Mouse (Mus musculus): ENCODE results near the gene Gng8.

DNA sequence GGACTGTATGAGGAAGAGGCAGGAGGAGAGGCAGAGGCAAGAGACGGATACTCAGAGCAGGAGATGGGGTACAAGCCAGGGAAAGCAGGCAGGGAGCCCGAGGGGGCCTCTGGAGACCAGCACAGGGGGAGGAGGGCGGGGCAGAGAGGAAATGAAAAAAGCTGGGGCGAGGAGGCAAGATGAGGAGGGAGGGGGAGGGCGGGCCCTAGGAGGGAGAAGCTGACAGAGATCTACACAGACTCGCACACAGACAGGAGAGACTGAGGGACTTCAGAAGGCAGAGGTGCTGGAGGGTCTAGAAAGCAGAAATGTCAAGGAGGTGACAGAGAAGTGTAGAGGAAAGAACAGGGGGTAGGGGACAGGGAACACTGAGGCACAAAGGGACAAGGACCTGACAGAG lies 14.7 kb downstream of the Gng8 start, which contains the start of gene Ptgir:
- TF ChIP-seq CTCF (IDR thresholded peaks at IDR 0.05; ENCODE audit: control insufficient read depth, insufficient read depth, low read length) (no peak), POLR2A (IDR thresholded peaks at IDR 0.05; ENCODE audit: borderline replicate concordance, control insufficient read depth, low read depth, low read length) (no peak)

Measured in bone marrow, adult 2 months (tissue).